Mouse (Mus musculus) heart, adult 2 months (tissue): Measurements from ENCODE around the gene Mrpl2. TPM values are rescaled to one million over a fixed set of nuclear protein-coding genes. Genes with fewer than 3 reads are reported as not detected.
A peak's percentile ranks its signal among the peaks of the same experiment; 100 is the strongest.

Source experiments
- DNase-seq, 2 experiments: peaks; one replicate each; pipeline ENCODE4 v3.0.0; 2021
- H3K27ac ChIP-seq: fragments of 200-600 bp; 2 replicates; pipeline ENCODE4 v1.8.1; 2022
- H3K27me3 ChIP-seq: fragments of 200-500 bp; 2 replicates; pipeline ENCODE4 v1.6.1; 2012; ENCODE audit warnings: mild to moderate bottlenecking, low read length, inconsistent platforms, mixed read lengths; ENCODE audit not compliant: control insufficient read depth, insufficient read depth
- H3K36me3 ChIP-seq: fragments of 200-500 bp; 2 replicates; pipeline ENCODE4 v1.6.1; 2012; ENCODE audit warnings: low read length, inconsistent platforms; ENCODE audit not compliant: control insufficient read depth, insufficient read depth
- H3K4me1 ChIP-seq: fragments of 200-500 bp; 2 replicates; pipeline ENCODE4 v1.6.1; 2011; ENCODE audit warnings: low read length; ENCODE audit not compliant: control insufficient read depth, insufficient read depth
- H3K4me3 ChIP-seq: fragments of 200-600 bp; 2 replicates; pipeline ENCODE4 v1.8.1; 2022
- H3K79me2 ChIP-seq: fragments of 200-500 bp; replicated peaks from 2 replicates; pipeline ENCODE4 v1.6.1; 2012; ENCODE audit warnings: mild to moderate bottlenecking, inconsistent platforms, low read length, moderate library complexity, mixed read lengths; ENCODE audit not compliant: control insufficient read depth, insufficient read depth
- H3K9ac ChIP-seq: fragments of 200-500 bp; 2 replicates; pipeline ENCODE4 v1.6.1; 2012; ENCODE audit warnings: low read depth, mild to moderate bottlenecking, control low read depth, inconsistent platforms, low read length, mixed read lengths
- CTCF ChIP-seq: fragments of 200-600 bp; IDR thresholded peaks from 2 replicates; pipeline ENCODE4 v1.8.1; 2022; ENCODE audit warnings: antibody characterized with exemption, mild to moderate bottlenecking, moderate library complexity
- EP300 ChIP-seq: fragments of 200-500 bp; IDR thresholded peaks from 2 replicates; pipeline ENCODE4 v1.6.1; 2011; ENCODE audit warnings: low read depth, low read length, control low read depth; ENCODE audit not compliant: insufficient read depth
- POLR2A ChIP-seq: fragments of 200-500 bp; IDR thresholded peaks from 2 replicates; pipeline ENCODE4 v1.6.1; 2011; ENCODE audit warnings: mild to moderate bottlenecking, low read depth, low read length, control low read depth; ENCODE audit not compliant: insufficient read depth
- WGBS: fragments of 180-500 bp; shearing (Covaris S2); methylation state at CpG from one replicate; pipeline ENCODE4 v1.1.7; 2018; 5-methylcytosine and 5-hydroxymethylcytosine counted together
- intact Hi-C: fragments of 180-260 bp; cut with DNase I; formaldehyde crosslinking; loops from one replicate; pipeline ENCODE4 v1.15.1; 2025
- polyA plus RNA-seq: library from polyadenylated mRNA; depleted of rRNA; stranded (reverse); fragments of >200 nt; gene quantifications from 2 replicates; pipeline ENCODE4 v1.2.3, GENCODE M21; 2012
- total RNA-seq, 2 experiments: library from RNA; stranded (reverse); gene quantifications; 2 replicates each; pipeline ENCODE4 v1.2.3; 2021

The Mrpl2 gene
- total and polyA plus RNA-seq, 3 experiments, result 87.8 to 132 (median 112) TPM

- TF ChIP-seq CTCF (no peak), EP300 (no peak), POLR2A (no peak)
- Histone ChIP-seq H3K79me2 (no peaks in the 10 kb centered on the region), H3K27ac (no peak overlapping the region), H3K4me1 (peaks cover 3% of the 10 kb centered on the region; the same call in 1 of the 2 replicates), H3K27me3 (no peaks in the 10 kb centered on the region), H3K36me3 (no peaks in the 10 kb centered on the region), H3K9ac (no peak overlapping the region), H3K4me3 (no peak overlapping the region)
- no peak for DNase-seq
- intact Hi-C loops, result no loop called here
- 69% methylated on average over 3 of the region's 3 CpGs for WGBS
These were observed 32.8 kb upstream of the Mrpl2 start for GRCm38 (mm10) chr17:46613229-46613628.

GRCm38 (mm10) chr17:46617799-46618198, 28.2 kb upstream of the Mrpl2 start:
- Histone ChIP-seq H3K4me3 (no peak overlapping the region), H3K79me2 (no peaks in the 10 kb centered on the region), H3K9ac (no peak overlapping the region), H3K36me3 (no peaks in the 10 kb centered on the region), H3K27me3 (no peaks in the 10 kb centered on the region), H3K27ac (no peak overlapping the region), H3K4me1 (peaks cover 5% of the 10 kb centered on the region)
- DNase-seq, result no peak
- no peak for TF ChIP-seq POLR2A
- TF ChIP-seq EP300, result no peak
- no peak for TF ChIP-seq CTCF
- intact Hi-C loops, result no loop called here
- WGBS, result 68% methylated on average over 12 of the region's 12 CpGs

GRCm38 (mm10) chr17:46618394-46618768, 27.6 kb upstream of the Mrpl2 start:
- no peak for DNase-seq
- Histone ChIP-seq H3K27ac (no peak overlapping the region), H3K36me3 (no peaks in the 10 kb centered on the region), H3K9ac (no peak overlapping the region), H3K27me3 (no peaks in the 10 kb centered on the region), H3K4me3 (no peak overlapping the region), H3K4me1 (peaks cover 5% of the 10 kb centered on the region), H3K79me2 (no peaks in the 10 kb centered on the region)
- WGBS, result 31% methylated on average over 6 of the region's 6 CpGs
- TF ChIP-seq CTCF (no peak), EP300 (no peak)
- intact Hi-C loops, result no loop called here

GRCm38 (mm10) chr17:46618769-46619682, 27.0 kb upstream of the Mrpl2 start:
- Histone ChIP-seq H3K4me1 (peaks cover 6% of the 10 kb centered on the region), H3K27me3 (no peaks in the 10 kb centered on the region), H3K9ac (no peak overlapping the region), H3K79me2 (no peaks in the 10 kb centered on the region), H3K4me3 (no peak overlapping the region), H3K27ac (no peak overlapping the region), H3K36me3 (no peaks in the 10 kb centered on the region)
- DNase-seq, result no peak
- WGBS, result 68% methylated on average over 27 of the region's 27 CpGs
- no peak for TF ChIP-seq EP300
- TF ChIP-seq CTCF, result no peak
- TF ChIP-seq POLR2A, result no peak
- intact Hi-C loops, result no loop called here

- Histone ChIP-seq H3K27me3 (no peaks in the 10 kb centered on the region), H3K79me2 (no peaks in the 10 kb centered on the region), H3K36me3 (no peaks in the 10 kb centered on the region), H3K4me3 (no peak overlapping the region), H3K27ac (no peak overlapping the region), H3K9ac (no peak overlapping the region), H3K4me1 (peaks cover 6% of the 10 kb centered on the region)
- WGBS, result 74% methylated on average over 16 of the region's 16 CpGs
- no peak for TF ChIP-seq CTCF
- TF ChIP-seq EP300, result no peak
- no peak for TF ChIP-seq POLR2A
- intact Hi-C loops, result no loop called here
- DNase-seq, result no peak
These were observed 26.2 kb upstream of the Mrpl2 start for GRCm38 (mm10) chr17:46619683-46620357.

GRCm38 (mm10) chr17:46621324-46621723, 24.7 kb upstream of the Mrpl2 start:
- Histone ChIP-seq H3K27me3 (no peaks in the 10 kb centered on the region), H3K4me3 (no peak overlapping the region), H3K27ac (peak overlapping the region; percentile 7), H3K36me3 (no peaks in the 10 kb centered on the region), H3K79me2 (no peaks in the 10 kb centered on the region), H3K4me1 (peaks cover 6% of the 10 kb centered on the region), H3K9ac (peak overlapping the region; percentile 11; the same call in 1 of the 2 replicates)
- no peak for TF ChIP-seq CTCF
- no peak for TF ChIP-seq POLR2A
- TF ChIP-seq EP300, result 0 out of 2 replicates have a peak, but pooled peaks have one; percentile 5
- intact Hi-C loops, result no loop called here
- DNase-seq, result peak; percentile 50 to 53
- WGBS, result 8% methylated on average over 15 of the region's 15 CpGs
